10 mouse cellular contexts compared by ENCODE assay signal in genomic region chr4:125289031-125289449, GRCm38 (mm10).
A peak's percentile ranks its signal among the peaks of the same experiment; 100 is the strongest.
DNase-seq lines count a peak whose midpoint lies in the region; ATAC-seq and TF ChIP-seq lines count a peak whose summit lies in the region.
"Had no signal": no experiment of that assay in that cellular context is flagged by ENCODE, and none has a peak within 500 bp of the region (broad histone marks: within the 10 kb centered on the region; RNA-seq: fewer than 3 reads in every experiment).

No protein-coding gene starts in this region.

- H3K27ac ChIP-seq in hindbrain, postnatal 0 days, result no peak overlapping the region
- H3K27ac ChIP-seq in neural tube, embryonic 12.5 days, result no peak overlapping the region
- no peak overlapping the region for H3K27ac ChIP-seq in lung, postnatal 0 days (ENCODE audit: low read length)

- TF ChIP-seq EP300 in lung, postnatal 0 days (IDR thresholded peaks at IDR 0.05), result no peak

- 0 out of 2 replicates have a peak, but pooled peaks cover 7% of the 10 kb centered on the region for H3K4me1 ChIP-seq in hindbrain, postnatal 0 days (ENCODE audit: insufficient read depth, low read length)
- peaks cover 24% of the 10 kb centered on the region for H3K4me1 ChIP-seq in neural tube, embryonic 12.5 days
- no peaks in the 10 kb centered on the region for H3K4me1 ChIP-seq in lung, postnatal 0 days (ENCODE audit: insufficient read depth, low read depth, low read length)

- H3K4me2 ChIP-seq in hindbrain, postnatal 0 days (ENCODE audit: low read depth, low read length), result no peak overlapping the region
- H3K4me2 ChIP-seq in neural tube, embryonic 12.5 days (replicated peaks), result no peak overlapping the region
- H3K4me2 ChIP-seq in lung, postnatal 0 days (replicated peaks; ENCODE audit: low read depth, low read length), result no peak overlapping the region

- H3K9ac ChIP-seq in hindbrain, postnatal 0 days (replicated peaks; ENCODE audit: low read length), result no peak overlapping the region
- no peak overlapping the region for H3K9ac ChIP-seq in neural tube, embryonic 12.5 days
- H3K9ac ChIP-seq in lung, postnatal 0 days (replicated peaks; ENCODE audit: low read depth), result no peak overlapping the region

- H3K36me3 ChIP-seq in hindbrain, postnatal 0 days (ENCODE audit: insufficient read depth, low read length), result no peaks in the 10 kb centered on the region
- no peaks in the 10 kb centered on the region for H3K36me3 ChIP-seq in neural tube, embryonic 12.5 days
- H3K36me3 ChIP-seq in lung, postnatal 0 days (ENCODE audit: insufficient read depth, low read length), result no peaks in the 10 kb centered on the region

- DNase-seq in cerebellum, adult 9-11 months, result peak; percentile 8
- DNase-seq in cerebellum, adult 18-20 months, result no peak
- DNase-seq in R1 (ENCODE audit: low read depth, low spot score), result peak; percentile 36
- DNase-seq in hindbrain, postnatal 0 days (ENCODE audit: low spot score), result peak; percentile 77
- no peak for DNase-seq in heart, adult 18-20 months
- no peak for DNase-seq in yolk sac, embryonic 10.5 days (ENCODE audit: low spot score)
- no peak for DNase-seq in lung, postnatal 0 days (ENCODE audit: low spot score)
- DNase-seq: gastrocnemius, postnatal 10 days had no signal

- peak; percentile 45 for ATAC-seq in hindbrain, postnatal 0 days
- ATAC-seq in neural tube, embryonic 12.5 days (ENCODE audit: low FRiP score, low read depth), result peak; percentile 86
- ATAC-seq in lung, postnatal 0 days, result no peak
- ATAC-seq: Patski had no signal

- no peaks in the 10 kb centered on the region for H3K27me3 ChIP-seq in hindbrain, postnatal 0 days (ENCODE audit: insufficient read depth, low read length)
- no peaks in the 10 kb centered on the region for H3K27me3 ChIP-seq in neural tube, embryonic 12.5 days (replicated peaks)
- no peaks in the 10 kb centered on the region for H3K27me3 ChIP-seq in lung, postnatal 0 days (replicated peaks; ENCODE audit: insufficient read depth, low read length)

- H3K9me3 ChIP-seq in hindbrain, postnatal 0 days (ENCODE audit: low read length), result no peaks in the 10 kb centered on the region
- no peaks in the 10 kb centered on the region for H3K9me3 ChIP-seq in neural tube, embryonic 12.5 days
- no peaks in the 10 kb centered on the region for H3K9me3 ChIP-seq in lung, postnatal 0 days (ENCODE audit: low read length)

- no peak for TF ChIP-seq CTCF in hindbrain, postnatal 0 days (IDR thresholded peaks at IDR 0.05; ENCODE audit: low read depth)
- TF ChIP-seq CTCF in lung, postnatal 0 days (IDR thresholded peaks at IDR 0.05), result no peak

- 12% methylated on average over 6 of the region's 6 CpGs for WGBS in hindbrain, postnatal 0 days
- WGBS in neural tube, embryonic 12.5 days, result 33% methylated on average over 6 of the region's 6 CpGs
- 59% methylated on average over 6 of the region's 6 CpGs for WGBS in lung, postnatal 0 days

- no peak overlapping the region for H3K4me3 ChIP-seq in hindbrain, postnatal 0 days (ENCODE audit: low read length)
- no peak overlapping the region for H3K4me3 ChIP-seq in neural tube, embryonic 12.5 days
- no peak overlapping the region for H3K4me3 ChIP-seq in lung, postnatal 0 days (ENCODE audit: low read depth, low read length)

Comparison
In these comparisons a context has a peak if more than half of its experiments do, and no peak if none do; other contexts are left out.
1. DNase-seq: peak in cerebellum, adult 9-11 months (single experiment), R1 (single experiment) and hindbrain, postnatal 0 days (single experiment); none in cerebellum, adult 18-20 months (0 of 2), heart, adult 18-20 months (0 of 2), yolk sac, embryonic 10.5 days (single experiment) and lung, postnatal 0 days (single experiment).